Mouse (Mus musculus) lung, adult 2 months (tissue): ENCODE data around the gene Gm21885. TPM values are rescaled to one million over a fixed set of nuclear protein-coding genes. Genes with fewer than 3 reads are reported as not detected.
A peak's percentile ranks its signal among the peaks of the same experiment; 100 is the strongest.

Source experiments
- DNase-seq: peaks from one replicate; pipeline ENCODE4 v3.0.0; 2022
- H3K4me1 ChIP-seq: fragments of 200-500 bp; 2 replicates; pipeline ENCODE4 v1.6.1; 2011; ENCODE audit warnings: low read length; ENCODE audit not compliant: control insufficient read depth, insufficient read depth
- H3K4me3 ChIP-seq: fragments of 200-500 bp; replicated peaks from 2 replicates; pipeline ENCODE3; 2011; ENCODE audit warnings: low read depth, mild to moderate bottlenecking, control low read depth, low read length; ENCODE audit errors: extremely low read depth
- CTCF ChIP-seq: fragments of 200-500 bp; IDR thresholded peaks from 2 replicates; pipeline ENCODE4 v1.5.1; 2011; ENCODE audit warnings: mild to moderate bottlenecking, low read length, control low read depth; ENCODE audit not compliant: insufficient read depth
- POLR2A ChIP-seq: fragments of 200-500 bp; IDR thresholded peaks from 2 replicates; pipeline ENCODE4 v1.6.1; 2011; ENCODE audit warnings: low read depth, mild to moderate bottlenecking, control low read depth, low read length, borderline replicate concordance; ENCODE audit errors: extremely low read depth
- WGBS: fragments of 180-500 bp; shearing (Covaris S2); methylation state at CpG from one replicate; pipeline ENCODE4 v1.1.7; 2018; 5-methylcytosine and 5-hydroxymethylcytosine counted together
- polyA plus RNA-seq: library from polyadenylated mRNA; depleted of rRNA; stranded (reverse); fragments of >200 nt; gene quantifications from 2 replicates; pipeline ENCODE4 v1.2.3, GENCODE M21; 2012

Gene Gm21885
- polyA plus RNA-seq, 1 experiment, result not detected

GRCm38 (mm10) chr11:94276869-94277337, 4.8 kb upstream of the Gm21885 start:
- 8% methylated on average over 20 of the region's 20 CpGs for WGBS
- peak; percentile 88 for DNase-seq
- TF ChIP-seq POLR2A, result 0 out of 2 replicates have a peak, but pooled peaks have one; percentile 17
- TF ChIP-seq CTCF, result peak; percentile 100
- Histone ChIP-seq H3K4me3 (peak overlapping the region; percentile 2), H3K4me1 (no peaks in the 10 kb centered on the region)

GRCm38 (mm10) chr11:94282291-94282690, 618 bp downstream of the Gm21885 start:
- TF ChIP-seq CTCF, result no peak
- 59% methylated on average over 5 of the region's 5 CpGs for WGBS
- no peak for DNase-seq
- Histone ChIP-seq H3K4me3 (no peak overlapping the region), H3K4me1 (no peaks in the 10 kb centered on the region)

DNA sequence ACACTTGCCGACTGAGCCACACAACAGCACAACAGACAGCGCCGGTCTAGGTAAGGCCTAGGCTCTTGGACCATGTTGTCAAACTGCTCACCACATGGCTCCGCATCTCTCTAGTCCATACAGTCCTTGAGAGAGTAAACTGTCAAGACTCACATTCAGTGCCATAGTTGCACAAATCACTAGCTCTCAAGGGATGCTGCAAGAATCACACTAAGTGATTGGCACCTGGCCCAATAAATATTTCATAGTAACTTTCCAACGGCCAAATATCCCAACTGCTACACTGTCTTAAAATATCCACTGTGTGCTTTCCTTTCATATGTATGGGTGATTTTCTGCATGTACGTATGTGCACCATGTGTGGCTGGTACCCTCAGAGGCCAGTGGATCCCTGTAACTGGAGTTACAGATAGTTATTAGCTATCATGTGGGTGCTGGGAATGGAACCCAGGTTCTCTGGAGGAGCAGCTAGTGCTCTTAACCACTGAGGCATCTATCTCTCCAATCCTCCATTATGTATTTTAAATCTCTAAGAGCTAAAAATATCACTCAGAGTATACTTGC, 1.9 kb downstream of the Gm21885 start:
- WGBS, result 78% methylated on average over 6 of the region's 6 CpGs
- no peak for DNase-seq
- no peaks in the 10 kb centered on the region for H3K4me1 ChIP-seq
- H3K4me3 ChIP-seq, result no peak overlapping the region
- no peak for TF ChIP-seq POLR2A
- TF ChIP-seq CTCF, result no peak

DNA sequence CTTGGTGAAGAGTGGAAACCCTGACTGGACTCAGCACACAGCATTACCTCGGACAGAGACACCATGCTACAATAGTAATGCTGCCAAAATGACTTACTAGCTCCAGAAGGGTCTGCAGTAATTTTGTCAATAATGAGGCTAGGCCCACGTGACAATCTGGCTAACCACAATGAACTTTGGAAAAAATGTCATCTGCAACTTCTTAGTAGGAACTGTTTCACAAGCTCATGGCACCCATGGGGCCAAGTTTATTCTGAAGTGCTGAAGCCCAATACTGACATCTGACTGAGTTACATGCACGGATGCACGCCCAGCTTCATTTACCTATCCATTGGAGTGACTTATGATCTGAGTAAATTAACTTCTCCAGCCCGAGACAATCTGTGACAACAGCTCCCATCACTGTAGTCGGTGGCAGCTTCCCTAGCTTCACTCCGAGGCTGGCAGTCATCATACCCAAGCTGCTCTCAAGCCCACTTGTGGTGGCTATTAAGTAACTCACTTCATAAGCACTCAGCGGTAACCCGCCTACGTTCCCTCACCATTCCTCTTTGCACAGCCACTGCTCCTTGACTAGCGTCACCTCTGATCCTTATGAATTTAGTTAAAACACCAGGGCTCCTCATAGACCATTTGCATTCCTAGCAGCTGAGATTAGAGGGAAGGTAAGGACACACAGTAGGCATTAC, 4.4 kb downstream of the Gm21885 start:
- WGBS, result 70% methylated on average over 11 of the region's 11 CpGs
- no peak for TF ChIP-seq CTCF
- TF ChIP-seq POLR2A, result no peak
- no peaks in the 10 kb centered on the region for H3K4me1 ChIP-seq

DNA sequence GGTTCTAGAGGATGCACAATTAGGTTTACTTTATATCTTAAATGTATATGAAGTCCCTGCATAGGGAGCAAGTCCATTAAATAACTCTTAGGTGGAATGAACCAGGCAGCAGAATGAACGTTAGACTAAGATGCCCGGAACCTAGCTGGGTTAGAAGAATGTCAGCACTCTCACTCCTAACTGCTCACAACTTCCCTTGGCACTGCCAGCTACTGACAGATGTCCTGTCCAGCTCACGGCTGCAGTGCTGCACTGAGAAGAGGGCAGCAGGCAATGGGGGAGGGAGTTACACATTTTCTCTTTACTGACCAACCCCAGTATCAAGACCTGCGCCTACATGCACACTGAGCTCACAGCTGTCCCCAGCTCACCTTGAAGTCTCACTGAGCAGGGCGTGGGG, 5.4 kb downstream of the Gm21885 start:
- 74% methylated on average over 5 of the region's 5 CpGs for WGBS
- no peak for TF ChIP-seq POLR2A
- no peak for TF ChIP-seq CTCF

More for the DNA sequence above, 4.4 kb downstream of the Gm21885 start:
- H3K4me3 ChIP-seq, result no peak overlapping the region
- DNase-seq, result peak; percentile 59

DNA sequence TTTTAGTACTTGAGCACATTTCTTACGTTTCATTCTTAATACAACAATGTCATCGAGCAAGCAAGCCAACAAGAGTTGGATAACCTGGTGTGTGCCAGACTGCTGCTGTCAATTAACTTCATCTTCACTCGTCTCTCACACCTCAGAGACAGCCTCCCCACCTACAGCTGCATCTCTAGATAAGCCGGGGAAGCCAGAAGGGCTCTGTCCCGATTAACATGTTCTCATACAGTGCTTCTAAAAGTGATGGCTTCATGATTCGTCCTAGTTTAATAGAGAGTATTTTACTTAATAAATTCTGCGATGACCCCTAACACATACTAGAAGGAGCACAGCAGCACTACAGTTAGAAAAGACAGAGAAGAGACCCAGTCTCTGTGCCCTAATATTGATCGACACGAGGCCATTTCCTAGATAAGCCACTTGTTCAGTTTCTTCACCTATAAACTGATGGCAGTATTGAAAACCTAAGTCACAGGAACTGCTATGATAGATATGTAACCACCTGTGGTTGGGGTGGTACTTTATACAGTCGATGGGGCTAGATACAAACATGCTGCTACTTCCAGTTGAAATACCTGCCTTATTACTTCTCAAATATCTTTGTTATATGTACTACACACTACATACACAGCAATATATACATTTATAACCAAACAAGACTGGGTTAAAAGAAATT, 8.5 kb downstream of the Gm21885 start:
- Histone ChIP-seq H3K4me1 (no peaks in the 10 kb centered on the region), H3K4me3 (no peak overlapping the region)
- no peak for DNase-seq
- WGBS, result 79% methylated on average over 10 of the region's 10 CpGs
- TF ChIP-seq POLR2A (no peak), CTCF (no peak)

More for the DNA sequence above, 5.4 kb downstream of the Gm21885 start:
- Histone ChIP-seq H3K4me3 (no peak overlapping the region), H3K4me1 (no peaks in the 10 kb centered on the region)
- DNase-seq, result no peak

GRCm38 (mm10) chr11:94294996-94295845, 13.5 kb downstream of the Gm21885 start:
- TF ChIP-seq CTCF (no peak), POLR2A (no peak)
- H3K4me3 ChIP-seq, result no peak overlapping the region
- WGBS, result 70% methylated on average over 9 of the region's 9 CpGs
- no peaks in the 10 kb centered on the region for H3K4me1 ChIP-seq
- no peak for DNase-seq

DNA sequence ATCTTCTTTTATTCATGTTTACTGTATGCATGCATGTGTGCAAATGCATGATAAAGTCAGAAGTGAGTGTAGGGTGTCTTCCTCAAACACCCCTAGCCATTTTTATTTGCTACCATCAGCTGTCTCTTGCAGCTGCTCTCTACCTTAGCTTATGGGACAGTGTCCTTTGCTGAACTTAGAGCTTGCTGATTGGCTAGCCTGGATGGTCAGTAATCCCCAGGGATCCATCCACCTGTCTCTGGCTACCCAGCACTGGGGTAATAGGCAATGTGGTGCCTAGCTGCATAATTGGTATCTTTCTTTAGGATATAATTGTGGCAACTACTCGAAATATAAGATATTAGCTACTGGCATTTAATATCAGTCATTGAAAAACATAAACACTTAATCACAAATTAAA, 31.1 kb downstream of the Gm21885 start:
- WGBS, result 67% methylated on average over 1 of the region's 1 CpGs
- H3K4me1 ChIP-seq, result peaks cover 35% of the 10 kb centered on the region
- no peak for TF ChIP-seq CTCF
- no peak overlapping the region for H3K4me3 ChIP-seq
- no peak for DNase-seq

GRCm38 (mm10) chr11:94314098-94314652, 32.5 kb downstream of the Gm21885 start:
- no peak for TF ChIP-seq POLR2A
- TF ChIP-seq CTCF, result no peak
- Histone ChIP-seq H3K4me1 (peaks cover 37% of the 10 kb centered on the region), H3K4me3 (no peak overlapping the region)
- 35% methylated on average over 2 of the region's 2 CpGs for WGBS
- no peak for DNase-seq
